Mouse (Mus musculus): ENCODE measurements around the gene Melk. TPM values are rescaled to one million over a fixed set of nuclear protein-coding genes. Genes with fewer than 3 reads are reported as not detected.

The Melk gene
- not detected in 2 replicates for polyA plus RNA-seq (2012; ENCODE audit: insufficient read depth, insufficient read length, low replicate concordance, missing spikeins)

DNA sequence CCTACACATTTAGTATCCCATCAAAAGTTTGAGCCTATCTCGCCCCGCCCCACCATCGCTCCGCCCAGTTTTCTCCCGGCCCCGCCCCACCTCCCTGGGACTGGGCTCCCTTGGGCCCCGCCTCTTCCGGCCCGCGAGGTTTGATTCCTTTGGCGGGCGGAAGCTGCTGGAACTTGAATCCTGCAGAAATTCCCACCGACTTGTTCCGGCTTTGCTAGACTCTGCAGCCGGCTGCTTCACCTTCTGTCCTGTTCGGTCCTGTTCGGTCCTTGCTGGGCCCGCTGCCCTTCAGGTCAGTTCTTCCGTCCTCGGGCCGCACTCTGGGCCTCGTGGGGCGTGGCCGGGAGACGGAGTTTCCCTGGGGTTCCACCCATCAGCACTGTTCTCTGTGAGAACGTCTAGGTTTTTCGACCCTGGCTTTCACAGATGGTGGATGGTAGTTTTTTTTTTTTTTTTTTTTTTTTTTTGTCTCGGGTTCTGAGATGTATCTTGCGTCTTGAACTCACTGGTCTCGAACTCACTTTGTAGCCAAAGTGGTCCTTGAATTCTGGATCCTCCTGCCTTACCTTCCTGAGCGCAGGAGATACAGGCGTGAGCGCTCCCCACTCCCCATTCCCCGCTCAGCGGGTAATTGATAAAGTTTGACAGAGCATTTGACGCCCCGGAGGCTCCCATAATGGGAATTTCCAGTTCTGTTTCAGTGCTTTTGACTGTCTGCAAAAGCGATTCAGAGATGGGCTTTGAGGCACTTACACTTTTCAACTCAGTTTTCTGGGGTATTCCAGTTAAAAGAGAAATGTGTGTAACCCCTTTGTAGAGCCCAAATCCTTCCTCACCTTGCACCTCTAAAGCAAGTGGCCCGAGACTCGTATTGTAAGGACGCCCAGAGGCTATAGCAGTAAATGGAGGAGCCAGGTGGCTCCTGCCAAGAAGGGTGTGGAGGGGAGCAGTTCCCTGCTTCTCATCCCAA lies at the start of gene Melk:
TSS of gene Melk (plus strand) at position 96 of the 970 bp plus-strand sequence.
- no peak for TF ChIP-seq CTCF (IDR thresholded peaks at IDR 0.05; ENCODE audit: insufficient read depth, low read depth, low read length)
- TF ChIP-seq POLR2A (IDR thresholded peaks at IDR 0.05; ENCODE audit: insufficient read depth, low read depth, low read length), result no peak
- Histone ChIP-seq H3K4me1 (ENCODE audit: control insufficient read depth, insufficient read depth, low read length) (peaks cover 8% of the 10 kb centered on the region), H3K27ac (ENCODE audit: insufficient read depth, low read depth, low read length) (no peak within 1 kb of the TSS), H3K4me3 (ENCODE audit: insufficient read depth, low read depth, low read length) (peak within 1 kb of the TSS; percentile 75)
- WGBS, result 2% methylated on average over 41 of the region's 41 CpGs

DNA sequence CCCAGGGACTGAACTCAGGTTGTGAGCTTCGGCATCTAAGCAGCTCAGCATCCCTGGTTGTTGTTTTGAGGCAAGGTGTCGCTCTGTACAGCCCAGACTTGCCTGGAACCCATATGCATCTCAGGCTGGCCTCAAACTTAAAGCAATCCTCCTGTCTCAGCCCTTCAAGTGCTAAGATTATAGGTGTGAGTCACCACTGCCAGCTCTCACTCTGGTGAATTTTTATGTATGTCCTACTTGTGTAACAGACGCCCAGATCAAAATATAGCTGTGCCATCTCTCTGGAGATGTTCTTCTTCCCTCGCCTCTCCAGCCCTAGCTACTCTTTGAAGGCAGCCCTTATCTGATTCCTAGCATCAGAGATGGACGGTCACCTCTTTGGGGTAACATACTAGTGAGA lies 49.2 kb upstream of the Melk start:
- no peak overlapping the region for H3K4me3 ChIP-seq (ENCODE audit: insufficient read depth, low read depth, low read length)
- H3K4me1 ChIP-seq (ENCODE audit: control insufficient read depth, insufficient read depth, low read length), result peaks cover 12% of the 10 kb centered on the region
- WGBS, result 93% methylated on average over 5 of the region's 5 CpGs
- TF ChIP-seq CTCF (IDR thresholded peaks at IDR 0.05; ENCODE audit: insufficient read depth, low read depth, low read length) (no peak), POLR2A (IDR thresholded peaks at IDR 0.05; ENCODE audit: insufficient read depth, low read depth, low read length) (no peak)
- H3K27ac ChIP-seq (ENCODE audit: insufficient read depth, low read depth, low read length), result no peak overlapping the region

DNA sequence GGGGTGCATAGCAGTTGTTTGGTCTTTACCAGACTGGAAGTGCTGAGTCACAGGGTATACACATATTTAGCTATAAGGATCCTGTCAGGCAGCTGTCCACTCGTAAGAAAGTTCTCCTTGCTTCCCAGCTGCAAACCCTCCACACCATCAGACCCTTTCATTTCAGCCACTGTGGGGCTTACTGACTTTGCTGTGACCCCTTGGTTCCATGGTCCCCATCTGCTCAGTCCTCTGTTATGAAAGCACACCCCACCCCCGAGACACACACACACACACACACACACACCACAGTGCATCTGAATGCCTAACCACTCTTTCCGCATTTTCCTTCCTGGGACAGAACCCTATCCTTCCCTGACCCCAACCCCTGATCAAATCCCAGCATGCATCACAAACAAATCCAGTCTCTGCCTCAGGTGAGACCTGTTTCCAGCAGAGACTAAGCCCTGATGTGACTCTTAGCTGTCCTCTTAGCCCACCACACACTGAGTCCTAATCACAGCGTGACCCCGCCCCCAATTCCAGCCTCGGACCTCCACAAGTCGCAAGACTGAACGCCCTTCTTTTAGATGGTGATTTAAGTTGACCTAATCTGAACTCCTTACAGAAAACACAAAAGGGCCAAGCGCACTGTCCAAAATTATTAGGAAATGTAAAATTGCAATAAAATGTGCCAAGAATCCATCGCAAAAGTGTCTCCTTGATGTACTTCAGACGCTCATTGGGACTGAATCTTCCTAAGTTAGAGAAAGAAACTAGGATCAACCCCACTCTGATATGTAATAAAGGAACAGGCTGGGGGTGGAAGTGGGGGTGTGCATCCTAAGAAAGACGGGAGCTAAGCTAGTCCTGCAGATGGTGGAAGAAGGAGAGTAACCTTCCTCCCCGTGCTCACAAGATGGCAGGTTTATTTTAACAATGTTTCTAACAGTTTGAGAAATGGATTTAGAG lies 48.4 kb upstream of the Melk start:
- TF ChIP-seq POLR2A (IDR thresholded peaks at IDR 0.05; ENCODE audit: insufficient read depth, low read depth, low read length), result no peak
- WGBS, result 22% methylated on average over 13 of the region's 13 CpGs
- H3K27ac ChIP-seq (ENCODE audit: insufficient read depth, low read depth, low read length), result no peak overlapping the region

DNA sequence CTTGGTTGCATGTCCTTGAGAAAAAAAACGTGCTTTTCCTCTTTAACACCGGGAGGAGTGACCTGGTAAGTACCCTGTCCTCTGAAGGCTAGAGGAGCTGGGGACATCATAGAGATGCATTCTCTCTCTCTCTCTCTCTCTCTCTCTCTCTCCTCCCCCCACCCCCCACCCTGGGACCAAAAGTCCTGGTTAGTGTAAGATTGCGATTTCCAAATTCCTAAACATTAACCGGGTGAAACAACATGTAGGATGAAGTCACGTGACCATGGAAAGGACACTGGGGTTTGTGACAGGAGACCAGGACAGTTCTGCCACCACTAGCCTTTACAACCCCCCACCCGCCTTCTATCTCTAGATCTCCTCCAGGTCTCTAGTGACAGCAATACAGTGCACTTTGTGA lies 47.5 kb upstream of the Melk start:
- Histone ChIP-seq H3K27ac (ENCODE audit: insufficient read depth, low read depth, low read length) (no peak overlapping the region), H3K4me1 (ENCODE audit: control insufficient read depth, insufficient read depth, low read length) (peaks cover 5% of the 10 kb centered on the region), H3K4me3 (ENCODE audit: insufficient read depth, low read depth, low read length) (no peak overlapping the region)
- no peak for TF ChIP-seq CTCF (IDR thresholded peaks at IDR 0.05; ENCODE audit: insufficient read depth, low read depth, low read length)
- no peak for TF ChIP-seq POLR2A (IDR thresholded peaks at IDR 0.05; ENCODE audit: insufficient read depth, low read depth, low read length)
- WGBS, result 26% methylated on average over 6 of the region's 6 CpGs

More for the DNA sequence above, 48.4 kb upstream of the Melk start:
- H3K4me1 ChIP-seq (ENCODE audit: control insufficient read depth, insufficient read depth, low read length), result peaks cover 10% of the 10 kb centered on the region
- H3K4me3 ChIP-seq (ENCODE audit: insufficient read depth, low read depth, low read length), result no peak overlapping the region

DNA sequence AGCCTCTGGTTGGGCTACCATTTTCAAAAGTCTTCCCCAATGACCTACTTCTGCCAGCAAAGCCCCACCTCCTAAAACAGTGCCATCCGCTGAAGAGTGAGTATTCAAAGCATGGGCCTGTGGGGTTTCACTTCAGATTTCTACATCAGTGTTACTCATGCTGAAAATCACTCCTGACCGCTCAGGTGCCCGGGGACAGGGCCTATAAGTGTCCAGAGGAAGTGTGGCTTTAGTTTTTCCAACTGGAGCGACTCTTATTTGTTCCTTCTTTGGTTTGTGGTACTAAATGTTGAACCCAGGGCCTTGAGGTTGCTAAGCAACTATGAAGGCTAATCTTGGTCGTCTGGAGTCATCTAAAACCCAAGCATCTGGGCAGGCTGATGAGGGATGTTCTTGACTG lies 46.1 kb upstream of the Melk start:
- no peak overlapping the region for H3K27ac ChIP-seq (ENCODE audit: insufficient read depth, low read depth, low read length)
- no peak overlapping the region for H3K4me3 ChIP-seq (ENCODE audit: insufficient read depth, low read depth, low read length)
- no peak for TF ChIP-seq CTCF (IDR thresholded peaks at IDR 0.05; ENCODE audit: insufficient read depth, low read depth, low read length)
- no peak for TF ChIP-seq POLR2A (IDR thresholded peaks at IDR 0.05; ENCODE audit: insufficient read depth, low read depth, low read length)
- 77% methylated on average over 5 of the region's 5 CpGs for WGBS
- peaks cover 5% of the 10 kb centered on the region for H3K4me1 ChIP-seq (ENCODE audit: control insufficient read depth, insufficient read depth, low read length)

DNA sequence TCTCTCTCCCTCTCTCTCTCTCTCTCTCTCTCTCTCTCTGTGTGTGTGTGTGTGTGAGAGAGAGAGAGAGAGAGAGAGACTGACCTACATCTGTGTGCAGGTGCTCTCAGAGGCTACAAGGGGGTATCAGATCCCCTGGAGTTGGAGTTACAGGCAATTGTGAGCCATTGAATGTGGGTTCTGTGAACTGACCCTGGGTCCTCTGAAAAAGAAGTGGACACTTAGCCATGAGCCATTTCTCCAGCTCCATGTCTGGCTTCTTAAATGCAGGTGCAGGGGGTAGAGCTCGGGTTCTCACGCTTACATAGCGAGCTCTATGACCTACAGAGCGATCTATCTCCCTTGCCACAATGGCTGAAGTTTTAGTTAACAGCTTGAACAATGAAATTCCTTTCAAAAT lies 41.5 kb upstream of the Melk start:
- WGBS, result 92% methylated on average over 4 of the region's 4 CpGs
- Histone ChIP-seq H3K4me3 (ENCODE audit: insufficient read depth, low read depth, low read length) (no peak overlapping the region), H3K4me1 (ENCODE audit: control insufficient read depth, insufficient read depth, low read length) (peaks cover 2% of the 10 kb centered on the region; the same call in 1 of the 2 replicates), H3K27ac (ENCODE audit: insufficient read depth, low read depth, low read length) (no peak overlapping the region)
- TF ChIP-seq CTCF (IDR thresholded peaks at IDR 0.05; ENCODE audit: insufficient read depth, low read depth, low read length) (no peak), POLR2A (IDR thresholded peaks at IDR 0.05; ENCODE audit: insufficient read depth, low read depth, low read length) (no peak)

DNA sequence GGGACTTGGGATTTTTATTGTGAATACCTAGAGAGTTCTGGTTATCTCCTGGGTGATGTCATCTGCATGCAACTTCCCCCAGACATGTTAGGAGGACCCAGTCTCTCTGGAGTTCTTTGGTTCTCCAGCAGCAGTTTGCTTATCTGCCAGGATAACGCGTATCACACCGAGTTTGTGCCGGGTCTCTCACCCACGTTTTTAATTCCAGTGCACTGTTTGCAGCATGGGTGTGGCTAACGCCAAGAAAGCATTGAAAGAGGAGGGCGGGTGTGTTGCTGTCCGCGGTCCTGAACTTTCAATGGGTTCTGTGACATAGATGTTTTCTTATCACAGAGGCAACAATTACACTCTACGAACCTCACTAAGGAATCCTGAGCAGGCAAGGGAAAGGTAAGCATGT lies 40.4 kb upstream of the Melk start:
- WGBS, result 8% methylated on average over 10 of the region's 10 CpGs
- Histone ChIP-seq H3K4me3 (ENCODE audit: insufficient read depth, low read depth, low read length) (no peak overlapping the region), H3K4me1 (ENCODE audit: control insufficient read depth, insufficient read depth, low read length) (peaks cover 2% of the 10 kb centered on the region; the same call in 1 of the 2 replicates), H3K27ac (ENCODE audit: insufficient read depth, low read depth, low read length) (no peak overlapping the region)
- no peak for TF ChIP-seq POLR2A (IDR thresholded peaks at IDR 0.05; ENCODE audit: insufficient read depth, low read depth, low read length)
- no peak for TF ChIP-seq CTCF (IDR thresholded peaks at IDR 0.05; ENCODE audit: insufficient read depth, low read depth, low read length)

DNA sequence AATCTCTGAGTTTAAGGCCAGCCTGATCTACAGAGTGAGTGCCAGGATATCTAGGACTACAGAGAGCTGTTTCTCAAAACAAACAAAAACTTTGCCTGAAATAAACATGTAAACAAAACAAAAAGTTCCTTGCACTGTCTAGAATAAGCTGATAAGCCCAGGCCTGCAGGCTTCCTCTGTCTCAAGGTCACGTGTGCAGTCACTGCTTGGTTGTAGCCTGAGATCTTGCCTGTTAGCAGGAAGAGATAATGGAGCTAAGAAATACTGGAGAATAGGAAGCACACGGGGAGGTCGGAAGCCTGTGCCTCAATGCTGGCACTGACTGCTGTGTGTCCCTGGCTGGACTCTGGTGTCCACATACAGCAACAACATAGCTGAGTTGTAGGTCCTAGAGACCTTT lies 35.2 kb upstream of the Melk start:
- Histone ChIP-seq H3K4me1 (ENCODE audit: control insufficient read depth, insufficient read depth, low read length) (no peaks in the 10 kb centered on the region), H3K4me3 (ENCODE audit: insufficient read depth, low read depth, low read length) (no peak overlapping the region), H3K27ac (ENCODE audit: insufficient read depth, low read depth, low read length) (no peak overlapping the region)
- WGBS, result 87% methylated on average over 3 of the region's 3 CpGs
- no peak for TF ChIP-seq POLR2A (IDR thresholded peaks at IDR 0.05; ENCODE audit: insufficient read depth, low read depth, low read length)
- TF ChIP-seq CTCF (IDR thresholded peaks at IDR 0.05; ENCODE audit: insufficient read depth, low read depth, low read length), result no peak
